Mouse (Mus musculus) monocyte, adult 5-6 weeks (primary cell): ENCODE data around the gene Gm49403. TPM values are rescaled to one million over a fixed set of nuclear protein-coding genes. Genes with fewer than 3 reads are reported as not detected.
A peak's percentile ranks its signal among the peaks of the same experiment; 100 is the strongest.
"Not testable (repeated sequence)": the region's sequence is repeated elsewhere in the genome, so short reads cannot be mapped to it uniquely, and the experiment has no call there.

Source experiments
- ATAC-seq: fragments of 153-309, 156-312 bp; replicated peaks from 2 replicates; pipeline ENCODE4 v1.8.0; 2017; ENCODE audit warnings: mild to moderate bottlenecking; ENCODE audit not compliant: low TSS enrichment, insufficient number of reproducible peaks, severe bottlenecking, poor library complexity, low FRiP score
- total RNA-seq: library from RNA; stranded (forward); fragments of 200-1000, 200-491, 200-594 nt; gene quantifications from 3 replicates; pipeline ENCODE4 v1.2.3, GENCODE M21; 2017

Gm49403 gene
- total RNA-seq, 1 experiment from 2014 or later, result not detected

DNA sequence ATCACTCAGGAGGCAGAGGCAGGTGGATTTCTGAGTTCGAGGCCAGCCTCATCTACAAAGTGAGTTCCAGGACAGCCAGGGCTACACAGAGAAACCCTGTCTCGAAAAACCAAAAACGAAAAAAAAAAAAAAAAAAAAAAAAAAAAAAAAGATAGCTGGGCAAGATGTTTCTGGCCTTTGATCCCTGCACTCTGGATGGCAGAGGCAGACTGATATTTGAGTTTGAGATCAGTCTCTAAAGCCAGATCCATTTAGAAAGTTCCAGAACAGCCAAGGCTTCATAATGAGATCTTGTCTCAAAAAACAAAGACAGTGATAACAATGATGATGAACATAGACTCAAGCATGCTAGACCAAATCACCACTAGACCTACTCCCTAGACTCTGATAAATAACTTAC lies 13.3 kb upstream of the Gm49403 start:
- not testable (repeated sequence) for ATAC-seq

GRCm38 (mm10) chr19:8870838-8871237 lies 12.9 kb upstream of the Gm49403 start:
- ATAC-seq, result no peak

DNA sequence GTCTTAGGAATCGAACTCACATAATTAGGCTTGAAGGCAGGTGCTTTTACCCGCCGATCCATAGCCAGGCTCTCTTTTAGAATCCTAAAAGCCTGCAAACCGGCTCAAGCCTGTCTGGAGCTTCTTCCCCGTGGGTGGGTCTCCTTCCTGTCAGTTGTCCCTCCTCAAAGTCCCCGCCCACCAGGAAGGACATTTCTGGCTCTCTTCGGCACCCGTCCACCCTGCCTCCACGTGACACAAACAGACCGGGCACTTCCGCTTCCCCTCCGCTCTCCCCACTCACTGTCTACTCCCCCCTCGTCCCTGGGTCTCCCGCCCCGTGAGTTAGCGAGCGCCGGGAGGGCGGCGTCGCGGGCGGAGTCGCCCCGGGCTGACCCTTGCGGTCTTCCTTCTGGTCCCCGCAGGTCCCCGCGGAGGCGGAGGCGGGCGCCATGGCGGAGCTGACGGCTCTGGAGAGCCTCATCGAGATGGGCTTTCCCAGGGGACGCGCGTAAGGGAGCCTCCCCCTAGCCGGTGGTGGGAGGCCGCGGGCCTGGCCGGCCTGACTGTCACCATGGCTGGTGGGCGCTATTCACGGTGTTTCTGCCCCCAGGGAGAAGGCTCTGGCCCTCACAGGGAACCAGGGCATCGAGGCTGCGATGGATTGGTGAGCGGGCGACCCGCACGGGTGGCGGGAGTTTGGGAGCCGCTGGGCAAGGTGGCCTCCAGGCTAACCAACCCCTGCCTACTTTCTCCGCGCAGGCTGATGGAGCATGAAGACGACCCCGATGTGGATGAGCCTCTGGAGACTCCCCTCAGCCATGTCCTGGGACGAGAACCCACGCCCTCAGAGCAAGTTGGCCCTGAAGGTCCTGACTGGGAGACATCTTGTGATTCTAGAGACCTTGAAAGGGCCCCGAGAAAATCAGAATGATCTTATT lies 12.2 kb upstream of the Gm49403 start, which contains the start of gene Ubxn1:
Ubxn1 (plus strand) TSS at position 230 of the 920 bp plus-strand sequence.
- ATAC-seq, result peak; percentile 100

DNA sequence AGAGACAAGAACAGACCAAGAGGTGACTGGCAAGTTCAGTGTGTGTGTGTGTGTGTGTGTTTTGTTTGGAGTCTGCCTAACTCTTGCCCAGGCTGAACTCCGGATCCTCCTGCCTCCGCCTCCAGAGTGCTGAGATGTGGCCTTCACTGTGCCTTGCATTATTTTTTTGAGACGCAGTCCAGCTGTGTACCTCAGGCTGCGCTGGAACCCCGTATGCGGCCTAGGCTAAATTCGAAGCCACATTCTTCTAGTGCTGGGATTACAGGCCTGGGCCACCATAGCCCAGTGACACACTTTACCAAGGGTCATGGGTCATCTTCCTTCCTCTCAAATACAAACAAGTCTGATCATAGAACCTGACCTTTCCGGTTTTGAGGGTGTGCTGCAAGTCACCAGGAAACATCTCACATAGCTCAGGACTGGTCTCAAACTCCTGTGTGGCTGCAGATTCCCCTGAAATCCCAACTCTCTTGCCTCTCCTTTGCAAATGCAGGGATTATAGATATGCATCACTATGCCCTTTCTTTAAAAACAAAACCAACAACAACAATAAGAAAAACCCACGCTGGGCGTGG lies 11.4 kb upstream of the Gm49403 start:
- ATAC-seq, result no peak

GRCm38 (mm10) chr19:8875031-8875430 lies 8.7 kb upstream of the Gm49403 start:
- ATAC-seq, result no peak

DNA sequence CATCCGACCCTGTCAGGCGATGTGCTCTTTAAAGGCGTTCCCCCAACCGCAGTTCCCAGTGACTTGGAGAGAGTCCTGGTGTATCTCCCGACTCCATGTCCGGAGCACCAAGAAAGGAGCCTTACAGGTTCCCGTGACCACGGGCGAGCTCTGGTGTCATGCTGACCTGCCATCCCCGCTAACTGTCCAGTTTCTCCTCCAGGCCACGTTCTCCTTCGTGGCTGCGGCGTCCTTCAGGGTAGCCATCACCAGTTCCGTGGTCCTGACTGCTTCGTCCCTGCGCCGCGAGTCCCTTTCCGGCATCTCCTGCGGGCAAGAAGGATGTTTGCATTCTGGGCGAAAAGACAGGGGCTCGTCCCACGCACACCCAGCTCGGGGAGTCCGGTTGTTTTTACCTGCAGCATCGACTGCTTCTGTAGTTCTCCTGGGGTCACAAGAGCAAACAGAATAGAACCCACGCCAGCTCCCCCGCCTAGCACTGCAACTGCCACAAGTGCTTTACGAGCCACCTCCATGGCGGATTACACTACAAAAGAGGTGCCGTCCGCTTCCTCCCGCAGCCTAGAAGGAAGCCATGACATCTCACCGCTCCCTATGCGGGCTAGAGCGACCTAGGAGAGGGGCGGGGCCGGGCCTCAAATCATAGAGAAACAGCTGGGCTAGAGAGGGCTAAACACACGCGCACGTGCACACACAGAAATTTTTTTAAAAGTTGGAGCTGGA lies 3.3 kb upstream of the Gm49403 start, which contains the start of gene Uqcc3:
Uqcc3 (minus strand) TSS at position 613 of the 723 bp plus-strand sequence.
- peak; percentile 98 for ATAC-seq

- ATAC-seq, result no peak
Observed at GRCm38 (mm10) chr19:8881034-8881392, 2.7 kb upstream of the Gm49403 start.

GRCm38 (mm10) chr19:8886916-8887584 lies 3.3 kb downstream of the Gm49403 start:
- no peak for ATAC-seq

DNA sequence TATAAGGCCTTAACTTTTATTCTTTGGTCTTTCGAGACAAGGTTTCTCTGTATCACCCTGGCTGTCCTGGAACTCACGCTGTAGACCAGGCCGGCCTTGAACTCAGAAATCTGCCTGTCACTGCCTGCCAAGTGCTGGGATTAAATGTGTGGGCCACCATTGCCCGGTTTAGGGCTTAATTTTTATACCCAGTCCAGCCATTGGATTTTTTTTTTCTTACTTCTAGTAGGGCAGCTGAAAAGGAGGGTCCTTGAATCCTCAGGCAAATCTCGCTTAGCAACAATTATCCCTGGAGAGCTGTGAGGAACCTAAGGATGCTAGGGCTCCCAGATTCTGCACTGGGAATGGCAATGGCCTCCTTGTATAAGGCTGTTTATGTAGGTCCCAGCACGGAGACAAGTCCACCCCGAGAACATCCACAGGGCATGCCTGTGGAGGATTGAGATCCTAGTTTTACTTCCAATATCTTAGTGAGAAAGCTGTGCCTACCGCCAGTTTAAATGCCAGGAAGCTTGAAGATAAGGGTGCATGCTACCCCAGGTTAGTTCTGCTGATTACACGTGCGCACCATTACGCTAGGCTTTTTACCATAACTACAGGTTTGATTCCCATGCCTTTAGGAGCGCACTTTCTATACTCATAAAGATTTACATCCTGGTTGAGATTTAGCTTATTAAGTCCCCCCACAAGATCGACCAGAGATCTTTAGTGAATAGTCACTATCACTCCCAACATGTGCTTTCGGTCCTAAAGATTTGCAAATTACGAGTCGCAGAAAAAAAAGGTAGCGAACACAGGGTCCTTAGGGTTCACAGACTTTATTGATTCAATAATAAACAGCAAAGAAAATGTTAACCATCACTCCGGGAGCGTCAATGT lies 4.1 kb downstream of the Gm49403 start:
- ATAC-seq, result no peak

GRCm38 (mm10) chr19:8888511-8889385 lies 5.0 kb downstream of the Gm49403 start, which contains the start of the genes 1810009A15Rik and Gm49416:
1810009A15Rik (plus strand) TSS chr19:8888853.
Gm49416 (plus strand) TSS chr19:8888926.
- ATAC-seq, result peak; percentile 96

GRCm38 (mm10) chr19:8892829-8893766 lies 9.4 kb downstream of the Gm49403 start, which contains the start of gene Ints5:
Ints5 (plus strand) TSS chr19:8893005.
- peak; percentile 67 for ATAC-seq

- ATAC-seq, result no peak
Observed at GRCm38 (mm10) chr19:8895397-8895960, 11.7 kb downstream of the Gm49403 start.

- ATAC-seq, result not testable (repeated sequence)
Observed at GRCm38 (mm10) chr19:8896231-8896630, 12.5 kb downstream of the Gm49403 start.

DNA sequence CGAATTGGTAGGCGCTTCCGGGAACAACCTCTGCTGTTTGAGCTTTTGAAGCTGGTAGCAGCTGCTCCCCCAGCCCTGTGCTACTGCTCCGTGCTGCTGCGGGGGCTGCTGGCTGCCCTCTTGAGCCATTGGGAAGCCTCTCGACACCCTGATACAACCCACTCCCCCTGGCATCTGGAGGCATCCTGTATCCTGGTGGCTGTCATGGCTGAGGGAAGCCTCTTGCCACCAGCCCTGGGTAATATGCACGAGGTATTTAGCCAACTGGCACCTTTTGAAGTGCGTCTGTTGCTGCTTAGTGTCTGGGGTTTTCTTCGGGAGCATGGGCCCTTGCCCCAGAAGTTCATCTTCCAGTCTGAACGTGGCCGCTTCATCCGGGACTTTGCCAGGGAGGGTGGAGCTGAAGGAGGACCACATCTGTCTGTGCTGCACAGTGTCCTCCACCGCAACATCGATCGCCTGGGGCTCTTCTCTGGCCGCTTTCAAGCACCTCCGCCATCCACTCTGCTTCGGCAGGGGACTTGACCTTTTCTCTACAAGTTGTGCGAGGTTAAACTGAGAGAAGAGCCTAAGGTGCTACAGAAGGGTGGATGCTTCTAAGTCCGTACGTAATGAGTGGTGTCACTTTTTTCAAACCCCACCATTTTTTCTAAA lies 13.6 kb downstream of the Gm49403 start:
- not testable (repeated sequence) for ATAC-seq

GRCm38 (mm10) chr19:8897865-8898495 lies 14.2 kb downstream of the Gm49403 start, which contains the start of gene Ganab:
Ganab (plus strand) TSS chr19:8898071.
- peak; percentile 98 for ATAC-seq
